Mouse (Mus musculus): ENCODE measurements around the gene St6galnac1. TPM values are rescaled to one million over a fixed set of nuclear protein-coding genes. Genes with fewer than 3 reads are reported as not detected.
"Not testable (repeated sequence)": the region's sequence is repeated elsewhere in the genome, so short reads cannot be mapped to it uniquely, and the experiment has no call there.

St6galnac1 gene
- total RNA-seq, 2 experiments from 2014 or later, result not detected

DNA sequence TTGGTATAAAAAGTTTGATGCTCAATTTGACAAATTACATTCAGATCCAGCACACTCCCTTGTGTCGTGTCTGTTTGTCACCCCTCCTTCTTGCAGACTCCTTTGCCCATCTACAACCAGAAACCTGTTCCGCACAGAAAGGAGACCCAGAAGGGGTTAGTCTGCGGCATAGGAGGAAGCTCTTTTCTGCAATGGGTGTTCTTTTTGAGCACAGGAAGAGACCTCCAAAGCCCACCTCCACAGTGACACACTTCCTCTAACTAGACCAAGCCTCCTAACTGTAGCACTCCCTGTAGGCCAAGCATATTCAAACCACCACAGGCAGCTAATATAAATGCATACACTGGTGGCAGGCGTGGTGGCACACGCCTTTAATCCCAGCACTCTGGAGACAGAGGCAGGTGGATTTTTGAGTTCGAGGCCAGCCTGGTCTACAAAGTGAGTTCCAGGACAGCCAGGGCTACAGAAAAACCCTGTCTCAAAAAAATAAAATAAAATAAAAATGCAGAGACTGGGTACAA is 44.2 kb downstream of the St6galnac1 start:
- not testable (repeated sequence) for ATAC-seq (replicated peaks; ENCODE audit: poor library complexity)

DNA sequence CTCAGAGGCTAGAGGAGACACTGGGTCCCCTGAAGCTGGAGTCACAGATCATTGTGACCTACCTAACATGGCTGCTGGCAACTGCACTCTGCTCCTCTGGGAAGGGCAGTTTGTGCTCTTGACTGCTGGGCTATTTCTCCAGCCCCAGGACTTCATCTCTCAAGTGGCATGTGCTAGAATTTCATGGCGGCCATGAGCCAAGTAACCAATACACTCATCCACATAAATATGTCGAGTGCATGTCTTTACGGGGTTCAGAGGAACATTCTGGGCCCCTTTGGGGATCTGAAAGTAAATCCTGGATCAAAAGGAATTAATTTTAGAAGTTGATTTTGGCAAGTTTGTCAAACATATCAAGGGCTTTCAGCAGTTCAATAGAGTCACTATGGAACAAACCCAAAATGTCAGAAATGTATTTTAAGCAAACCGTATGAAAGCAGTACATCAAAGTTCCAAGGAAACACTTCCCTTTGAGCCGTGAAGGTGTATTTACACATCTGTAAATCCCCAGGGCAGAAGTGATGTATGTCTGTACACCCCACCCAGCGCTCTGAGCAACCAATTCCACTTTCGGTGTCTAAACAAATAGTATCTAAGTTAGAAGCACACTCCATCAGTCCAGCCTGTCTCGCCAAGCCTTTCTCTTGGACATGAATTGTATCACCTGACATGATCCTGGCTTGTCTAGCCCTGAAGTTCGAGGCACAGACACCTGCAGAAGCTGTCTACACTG is 45.9 kb downstream of the St6galnac1 start:
- ATAC-seq (replicated peaks; ENCODE audit: poor library complexity), result no peak

DNA sequence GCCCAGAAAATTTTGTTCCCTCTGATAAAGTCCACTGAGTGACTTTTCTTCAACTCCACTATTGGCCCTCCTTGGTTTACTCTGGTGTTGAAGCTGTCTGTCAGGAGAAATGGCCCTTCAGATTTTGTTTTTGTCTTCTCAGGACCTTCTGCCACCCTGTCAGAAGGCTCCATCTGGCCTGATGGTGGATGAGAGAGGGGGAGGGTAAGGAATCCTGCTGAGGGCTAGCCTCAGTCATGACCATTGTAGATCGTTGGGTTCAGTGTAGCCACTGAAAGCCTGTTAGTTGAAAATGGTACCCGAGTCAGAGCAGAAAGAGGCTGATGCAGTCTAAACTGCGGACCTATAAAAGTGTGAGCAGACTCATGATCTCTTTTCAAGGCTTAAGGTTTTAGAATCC is 49.2 kb downstream of the St6galnac1 start:
- ATAC-seq (replicated peaks; ENCODE audit: poor library complexity), result no peak

DNA sequence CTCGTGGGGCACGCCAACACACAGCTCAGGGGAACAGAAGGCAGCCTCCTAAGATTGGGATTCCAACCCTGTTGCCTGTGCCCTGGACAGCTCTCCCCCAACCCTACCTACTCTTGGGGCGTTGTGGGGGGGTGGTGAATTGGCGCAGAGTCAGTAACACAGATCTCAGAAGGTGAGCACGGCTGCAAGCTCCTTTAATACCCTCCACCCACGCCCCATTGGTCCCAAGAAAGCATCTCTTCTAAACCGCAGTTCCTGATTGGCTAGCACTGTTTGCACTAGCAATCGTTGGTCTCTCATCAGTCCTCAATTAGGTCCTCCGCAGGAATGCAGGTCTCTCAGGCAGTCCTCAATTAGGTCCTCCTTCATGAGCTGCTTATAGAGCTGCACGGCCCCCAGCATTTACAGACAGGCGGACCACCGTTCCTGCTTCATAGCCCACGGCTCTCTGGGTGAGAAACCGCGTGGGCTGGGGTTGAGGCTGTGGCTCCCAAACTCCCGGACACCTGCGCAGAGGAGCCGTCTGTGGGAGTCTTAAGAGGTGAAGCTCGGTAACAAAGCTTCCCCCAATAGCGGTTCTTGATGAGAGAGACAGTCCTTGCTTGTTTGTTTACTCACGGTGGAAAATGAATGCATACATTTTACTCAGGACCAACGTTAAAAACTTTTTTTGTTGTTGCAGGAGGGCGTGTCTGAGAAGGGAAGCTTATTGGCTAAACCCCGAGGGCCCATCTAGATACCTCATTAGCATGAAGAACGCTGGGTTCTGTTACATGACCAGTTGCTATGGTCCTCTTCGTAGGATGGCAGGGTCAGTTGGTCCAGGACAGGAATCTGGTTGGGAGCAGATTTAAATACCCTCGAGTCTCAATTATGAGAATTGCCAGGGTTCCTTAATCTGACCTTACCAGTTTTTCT is 50.0 kb downstream of the St6galnac1 start:
- no peak for ATAC-seq (replicated peaks; ENCODE audit: poor library complexity)

DNA sequence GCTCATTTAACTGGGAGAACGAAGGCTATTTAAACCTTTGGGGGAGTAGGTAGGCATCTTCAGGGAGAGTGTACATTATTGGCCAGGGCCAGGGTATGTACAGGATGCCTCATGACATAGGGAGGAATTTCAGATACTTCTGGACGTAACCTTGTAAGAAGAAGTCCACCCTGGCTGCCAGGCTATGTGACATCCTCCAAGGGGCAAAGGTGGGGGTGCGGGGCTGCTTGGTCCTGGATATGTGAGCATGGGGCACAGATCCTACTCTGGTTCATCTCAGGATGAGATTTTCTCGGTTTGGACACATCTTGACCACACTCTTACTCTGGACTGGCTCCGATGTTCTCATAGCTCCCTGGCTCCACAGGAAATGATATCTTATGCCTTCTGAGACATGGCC is 52.2 kb downstream of the St6galnac1 start:
- ATAC-seq (replicated peaks; ENCODE audit: poor library complexity), result no peak

DNA sequence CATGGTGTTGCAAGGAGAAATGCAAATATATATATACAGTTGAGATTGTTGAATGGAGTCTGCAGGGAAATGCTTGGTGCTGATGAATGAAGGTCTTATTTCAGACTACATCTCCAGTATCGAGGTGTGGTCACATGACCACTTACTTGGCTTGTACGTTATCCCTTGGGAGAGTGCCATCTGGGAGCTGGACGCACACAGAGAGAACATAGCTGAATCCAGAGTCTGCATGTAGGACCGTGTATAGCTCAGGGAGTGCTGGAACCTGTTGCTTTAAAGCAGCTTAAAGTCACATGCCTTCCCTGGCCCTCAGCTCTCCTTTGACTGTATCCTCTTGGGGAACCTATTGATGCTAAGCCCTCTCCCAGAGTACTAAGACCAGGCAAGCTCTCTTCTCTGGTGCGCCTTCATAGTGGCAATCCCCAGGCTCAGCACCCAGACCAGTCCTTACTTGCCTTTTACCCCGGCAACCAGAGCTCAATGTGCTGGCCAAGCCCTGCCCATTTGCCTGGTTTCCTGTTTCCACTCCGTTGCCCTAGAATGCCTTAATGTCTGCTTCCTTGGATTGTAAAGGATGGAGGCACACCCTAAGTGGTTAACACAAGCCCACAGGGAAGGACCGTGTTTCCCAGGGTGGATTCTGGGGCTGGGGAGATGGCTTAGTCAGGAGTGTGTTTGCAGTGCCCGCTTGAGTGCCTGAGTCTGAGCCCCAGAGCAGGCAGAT is 53.6 kb downstream of the St6galnac1 start:
- ATAC-seq (replicated peaks; ENCODE audit: poor library complexity), result no peak

DNA sequence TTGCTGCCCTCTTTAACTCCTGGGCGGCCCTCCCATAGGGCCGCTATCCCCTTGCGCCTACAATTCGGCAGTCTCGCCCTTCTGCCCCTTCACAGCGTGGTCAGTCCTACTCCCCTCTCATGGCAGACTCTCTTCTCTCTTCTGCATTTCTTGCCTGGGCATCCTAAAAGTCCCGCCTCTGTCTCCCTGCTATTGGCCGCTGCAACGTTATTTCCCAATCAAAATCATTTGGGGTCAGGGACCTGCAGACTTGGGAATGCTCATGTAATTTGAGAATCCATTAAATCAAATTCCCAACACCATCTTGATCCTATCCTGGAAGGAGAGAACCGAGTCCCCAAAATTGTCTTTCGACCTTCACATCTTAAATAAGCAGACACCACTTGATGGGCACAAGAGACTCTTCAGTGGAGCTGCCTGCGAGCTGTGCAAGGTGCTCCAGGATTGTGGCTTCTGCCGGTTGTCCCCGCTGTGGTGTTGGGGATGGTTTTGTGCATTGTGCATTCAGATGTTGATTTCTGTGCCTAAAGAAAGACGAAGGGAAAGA is 54.9 kb downstream of the St6galnac1 start:
- no peak for ATAC-seq (replicated peaks; ENCODE audit: poor library complexity)

Other genes with a start within 250 kb of the St6galnac1 start
- 7.6 and 15.5 TPM in 2 replicates for gene Sphk1, start 244.6 kb downstream of the St6galnac1 start, total RNA-seq (2015)
- gene Sphk1, start 244.6 kb downstream of the St6galnac1 start, total RNA-seq (2017), result 6.7 and 26.1 TPM in 2 replicates
- gene Ube2o, start 194.1 kb downstream of the St6galnac1 start, total RNA-seq (2015), result 5.0 TPM in 2 replicates
- 6.1 and 6.4 TPM in 2 replicates for gene Ube2o, start 194.1 kb downstream of the St6galnac1 start, total RNA-seq (2017)
- gene Aanat, start 189.1 kb downstream of the St6galnac1 start, total RNA-seq (2015), result not detected in 2 replicates
- gene Aanat, start 189.1 kb downstream of the St6galnac1 start, total RNA-seq (2017), result not detected in 2 replicates
- gene Rhbdf2, start 148.5 kb downstream of the St6galnac1 start, total RNA-seq (2015), result 3.7 and 4.9 TPM in 2 replicates
- gene Rhbdf2, start 148.5 kb downstream of the St6galnac1 start, total RNA-seq (2017), result 2.7 and 3.5 TPM in 2 replicates
- gene Prcd, start 122.0 kb downstream of the St6galnac1 start, total RNA-seq (2015), result 0.47 TPM in 1 of 2 replicates, not detected in the other
- 0.17 TPM in 1 of 2 replicates, not detected in the other for gene Prcd, start 122.0 kb downstream of the St6galnac1 start, total RNA-seq (2017)
- not detected in 2 replicates for gene Cygb, start 121.2 kb downstream of the St6galnac1 start, total RNA-seq (2015)
- gene Cygb, start 121.2 kb downstream of the St6galnac1 start, total RNA-seq (2017), result not detected in 2 replicates
- gene Mxra7, start 52.5 kb upstream of the St6galnac1 start, total RNA-seq (2015), result 0.10 and 1.1 TPM in 2 replicates
- gene Mxra7, start 52.5 kb upstream of the St6galnac1 start, total RNA-seq (2017), result not detected in 2 replicates
- 49.9 and 53.9 TPM in 2 replicates for gene Mettl23, start 67.8 kb upstream of the St6galnac1 start, total RNA-seq (2015)
- 21.7 and 31.8 TPM in 2 replicates for gene Mettl23, start 67.8 kb upstream of the St6galnac1 start, total RNA-seq (2017)
- gene Jmjd6, start 67.9 kb upstream of the St6galnac1 start, total RNA-seq (2015), result 42.9 and 43.8 TPM in 2 replicates
- gene Jmjd6, start 67.9 kb upstream of the St6galnac1 start, total RNA-seq (2017), result 43.6 and 50.1 TPM in 2 replicates
- gene Mfsd11, start 76.9 kb upstream of the St6galnac1 start, total RNA-seq (2015), result 13.6 and 14.8 TPM in 2 replicates
- 11.1 and 11.2 TPM in 2 replicates for gene Mfsd11, start 76.9 kb upstream of the St6galnac1 start, total RNA-seq (2017)
- gene Srsf2, start 77.6 kb upstream of the St6galnac1 start, total RNA-seq (2015), result 1,322 and 1,338 TPM in 2 replicates
- 519 and 522 TPM in 2 replicates for gene Srsf2, start 77.6 kb upstream of the St6galnac1 start, total RNA-seq (2017)
- gene Mgat5b, start 143.4 kb upstream of the St6galnac1 start, total RNA-seq (2015), result not detected in 2 replicates
- gene Mgat5b, start 143.4 kb upstream of the St6galnac1 start, total RNA-seq (2017), result not detected in 2 replicates